Mouse (Mus musculus): ENCODE measurements around the gene Tbc1d9. TPM values are rescaled to one million over a fixed set of nuclear protein-coding genes. Genes with fewer than 3 reads are reported as not detected.

The Tbc1d9 gene
- polyA plus RNA-seq, 1 experiment: 22.7 TPM

GRCm38 (mm10) chr8:83217891-83218290 is 52.7 kb downstream of the Tbc1d9 start:
- Histone ChIP-seq H3K4me3 (replicated peaks; ENCODE audit: extremely low read depth, low read depth, low read length) (no peak overlapping the region), H3K4me1 (ENCODE audit: control insufficient read depth, insufficient read depth, low read length) (no peaks in the 10 kb centered on the region; the same call in 1 of the 2 replicates)
- WGBS: 90% methylated on average over 2 of the region's 2 CpGs
- DNase-seq: no peak
- TF ChIP-seq CTCF (IDR thresholded peaks at IDR 0.05; ENCODE audit: insufficient read depth, low read length) (no peak), POLR2A (IDR thresholded peaks at IDR 0.05; ENCODE audit: borderline replicate concordance, extremely low read depth, low read depth, low read length) (no peak)

- H3K4me3 ChIP-seq (replicated peaks; ENCODE audit: extremely low read depth, low read depth, low read length): no peak overlapping the region
- WGBS: 91% methylated on average over 8 of the region's 8 CpGs
- H3K4me1 ChIP-seq (ENCODE audit: control insufficient read depth, insufficient read depth, low read length): no peaks in the 10 kb centered on the region; the same call in 1 of the 2 replicates
- TF ChIP-seq CTCF (IDR thresholded peaks at IDR 0.05; ENCODE audit: insufficient read depth, low read length): no peak
- TF ChIP-seq POLR2A (IDR thresholded peaks at IDR 0.05; ENCODE audit: borderline replicate concordance, extremely low read depth, low read depth, low read length): no peak
- DNase-seq: no peak
Measured at GRCm38 (mm10) chr8:83219392-83219791, 54.2 kb downstream of the Tbc1d9 start.

- Histone ChIP-seq H3K4me1 (ENCODE audit: control insufficient read depth, insufficient read depth, low read length) (no peaks in the 10 kb centered on the region; the same call in 1 of the 2 replicates), H3K4me3 (replicated peaks; ENCODE audit: extremely low read depth, low read depth, low read length) (no peak overlapping the region)
- DNase-seq: no peak
- TF ChIP-seq CTCF (IDR thresholded peaks at IDR 0.05; ENCODE audit: insufficient read depth, low read length) (no peak), POLR2A (IDR thresholded peaks at IDR 0.05; ENCODE audit: borderline replicate concordance, extremely low read depth, low read depth, low read length) (no peak)
- WGBS: 67% methylated on average over 3 of the region's 3 CpGs
Measured at GRCm38 (mm10) chr8:83220746-83221145, 55.6 kb downstream of the Tbc1d9 start.

GRCm38 (mm10) chr8:83224754-83225416 is 59.7 kb downstream of the Tbc1d9 start:
- TF ChIP-seq CTCF (IDR thresholded peaks at IDR 0.05; ENCODE audit: insufficient read depth, low read length) (no peak), POLR2A (IDR thresholded peaks at IDR 0.05; ENCODE audit: borderline replicate concordance, extremely low read depth, low read depth, low read length) (no peak)
- no peak overlapping the region for H3K4me3 ChIP-seq (replicated peaks; ENCODE audit: extremely low read depth, low read depth, low read length)
- DNase-seq: no peak
- H3K4me1 ChIP-seq (ENCODE audit: control insufficient read depth, insufficient read depth, low read length): no peaks in the 10 kb centered on the region
- 82% methylated on average over 5 of the region's 5 CpGs for WGBS

GRCm38 (mm10) chr8:83225598-83225997 is 60.4 kb downstream of the Tbc1d9 start:
- no peak for DNase-seq
- TF ChIP-seq CTCF (IDR thresholded peaks at IDR 0.05; ENCODE audit: insufficient read depth, low read length) (no peak), POLR2A (IDR thresholded peaks at IDR 0.05; ENCODE audit: borderline replicate concordance, extremely low read depth, low read depth, low read length) (no peak)
- no peaks in the 10 kb centered on the region for H3K4me1 ChIP-seq (ENCODE audit: control insufficient read depth, insufficient read depth, low read length)
- H3K4me3 ChIP-seq (replicated peaks; ENCODE audit: extremely low read depth, low read depth, low read length): no peak overlapping the region
- WGBS: 91% methylated on average over 2 of the region's 2 CpGs

- DNase-seq: no peak
Measured at GRCm38 (mm10) chr8:83227336-83227735, 62.2 kb downstream of the Tbc1d9 start.

GRCm38 (mm10) chr8:83233099-83233498 is 67.9 kb downstream of the Tbc1d9 start:
- 73% methylated on average over 4 of the region's 4 CpGs for WGBS
- no peak overlapping the region for H3K4me3 ChIP-seq (replicated peaks; ENCODE audit: extremely low read depth, low read depth, low read length)
- H3K4me1 ChIP-seq (ENCODE audit: control insufficient read depth, insufficient read depth, low read length): no peaks in the 10 kb centered on the region
- DNase-seq: no peak
- TF ChIP-seq POLR2A (IDR thresholded peaks at IDR 0.05; ENCODE audit: borderline replicate concordance, extremely low read depth, low read depth, low read length) (no peak), CTCF (IDR thresholded peaks at IDR 0.05; ENCODE audit: insufficient read depth, low read length) (no peak)

More at GRCm38 (mm10) chr8:83227336-83227735, 62.2 kb downstream of the Tbc1d9 start:
- WGBS: 69% methylated on average over 5 of the region's 5 CpGs
- H3K4me3 ChIP-seq (replicated peaks; ENCODE audit: extremely low read depth, low read depth, low read length): no peak overlapping the region
- H3K4me1 ChIP-seq (ENCODE audit: control insufficient read depth, insufficient read depth, low read length): no peaks in the 10 kb centered on the region
- TF ChIP-seq CTCF (IDR thresholded peaks at IDR 0.05; ENCODE audit: insufficient read depth, low read length) (no peak), POLR2A (IDR thresholded peaks at IDR 0.05; ENCODE audit: borderline replicate concordance, extremely low read depth, low read depth, low read length) (no peak)

- no peak overlapping the region for H3K4me3 ChIP-seq (replicated peaks; ENCODE audit: extremely low read depth, low read depth, low read length)
- no peak for DNase-seq
- TF ChIP-seq CTCF (IDR thresholded peaks at IDR 0.05; ENCODE audit: insufficient read depth, low read length): no peak
- no peak for TF ChIP-seq POLR2A (IDR thresholded peaks at IDR 0.05; ENCODE audit: borderline replicate concordance, extremely low read depth, low read depth, low read length)
- no peaks in the 10 kb centered on the region for H3K4me1 ChIP-seq (ENCODE audit: control insufficient read depth, insufficient read depth, low read length)
Measured at GRCm38 (mm10) chr8:83239341-83239740, 74.2 kb downstream of the Tbc1d9 start.

- Histone ChIP-seq H3K4me3 (replicated peaks; ENCODE audit: extremely low read depth, low read depth, low read length) (no peak overlapping the region), H3K4me1 (ENCODE audit: control insufficient read depth, insufficient read depth, low read length) (no peaks in the 10 kb centered on the region)
- no peak for TF ChIP-seq CTCF (IDR thresholded peaks at IDR 0.05; ENCODE audit: insufficient read depth, low read length)
- no peak for DNase-seq
- WGBS: 76% methylated on average over 7 of the region's 7 CpGs
Measured at GRCm38 (mm10) chr8:83244151-83244550, 79.0 kb downstream of the Tbc1d9 start.

- H3K4me1 ChIP-seq (ENCODE audit: control insufficient read depth, insufficient read depth, low read length): no peaks in the 10 kb centered on the region
- no peak for DNase-seq
- no peak for TF ChIP-seq CTCF (IDR thresholded peaks at IDR 0.05; ENCODE audit: insufficient read depth, low read length)
- no peak for TF ChIP-seq POLR2A (IDR thresholded peaks at IDR 0.05; ENCODE audit: borderline replicate concordance, extremely low read depth, low read depth, low read length)
- H3K4me3 ChIP-seq (replicated peaks; ENCODE audit: extremely low read depth, low read depth, low read length): no peak overlapping the region
- WGBS: 88% methylated on average over 6 of the region's 6 CpGs
Measured at GRCm38 (mm10) chr8:83250858-83251257, 85.7 kb downstream of the Tbc1d9 start.
